Mouse (Mus musculus) bone marrow, adult 2 months (tissue): ENCODE data around the gene Sco2.

ENCODE experiments used
- CTCF ChIP-seq: fragments of 200-500 bp; IDR thresholded peaks from 2 replicates; pipeline ENCODE4 v1.5.1; 2011; ENCODE audit warnings: low read length, control low read depth; ENCODE audit not compliant: control insufficient read depth, insufficient read depth
- POLR2A ChIP-seq: fragments of 200-500 bp; IDR thresholded peaks from 2 replicates; pipeline ENCODE4 v1.6.1; 2011; ENCODE audit warnings: low read depth, mild to moderate bottlenecking, control low read depth, low read length, borderline replicate concordance; ENCODE audit not compliant: control insufficient read depth

DNA sequence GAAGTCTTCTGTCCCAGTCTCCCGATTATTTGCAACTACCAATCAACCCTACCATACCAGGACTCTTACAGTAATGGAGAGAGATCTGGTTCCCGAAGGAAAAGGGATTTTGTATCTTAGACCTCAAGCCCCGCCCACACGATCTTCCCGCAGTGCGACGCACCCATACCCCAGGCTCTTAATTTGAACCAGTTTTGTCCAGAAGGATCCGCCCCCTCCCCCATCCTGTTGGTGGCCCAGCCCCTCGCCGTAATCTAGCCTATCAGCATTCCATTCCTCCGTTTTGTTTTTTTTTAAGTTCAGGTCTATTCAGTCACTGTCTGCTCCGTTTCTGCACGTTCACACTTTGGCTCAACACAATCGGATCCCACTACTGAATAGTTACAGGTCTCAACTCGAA lies 17.3 kb downstream of the Sco2 start:
- TF ChIP-seq POLR2A (no peak), CTCF (no peak)
